Mouse (Mus musculus): ENCODE data around the gene Sh3bp2.

- TF ChIP-seq POLR2A (IDR thresholded peaks at IDR 0.05; ENCODE audit: low read depth, low read length): no peak
- TF ChIP-seq CTCF (IDR thresholded peaks at IDR 0.05; ENCODE audit: extremely low read depth, insufficient read length, insufficient replicate concordance, low read depth, low read length): no peak
Measured at GRCm38 (mm10) chr5:34604576-34604975, 78.9 kb downstream of the Sh3bp2 start.

Measured in small intestine, adult 2 months (tissue).